Mouse (Mus musculus): Measurements from ENCODE around the gene 4921524J17Rik. TPM values are rescaled to one million over a fixed set of nuclear protein-coding genes. Genes with fewer than 3 reads are reported as not detected.

Gene 4921524J17Rik
- polyA plus RNA-seq, 1 experiment = 5.5 TPM

DNA sequence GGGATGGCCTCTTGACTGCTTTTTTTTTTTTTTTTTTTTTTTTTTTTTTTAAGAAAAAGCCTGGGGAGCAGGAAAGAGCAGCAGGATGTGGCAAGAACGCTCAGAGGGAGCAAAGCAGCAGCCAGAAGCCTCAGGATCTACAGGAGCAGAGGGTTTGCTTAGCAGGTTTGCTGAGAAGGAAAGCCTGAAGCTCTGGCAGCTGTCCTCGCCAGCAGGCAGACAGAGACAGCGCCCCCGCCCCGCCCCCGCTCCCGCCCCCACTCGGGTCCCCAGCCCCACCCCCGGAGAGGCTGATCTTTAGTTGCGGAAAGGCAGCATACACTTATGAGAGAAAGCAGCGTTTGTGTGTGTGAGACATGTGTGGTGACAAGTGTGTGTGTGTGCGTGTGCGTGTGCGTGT lies 19.7 kb upstream of the 4921524J17Rik start:
- no peak overlapping the region for H3K4me3 ChIP-seq (replicated peaks; ENCODE audit: extremely low read depth, low read depth, low read length)
- no peak for DNase-seq
- 14% methylated on average over 14 of the region's 14 CpGs for WGBS
- no peak for TF ChIP-seq POLR2A (IDR thresholded peaks at IDR 0.05; ENCODE audit: borderline replicate concordance, extremely low read depth, low read depth, low read length)
- no peak for TF ChIP-seq CTCF (IDR thresholded peaks at IDR 0.05; ENCODE audit: insufficient read depth, low read length)
- no peaks in the 10 kb centered on the region; the same call in 1 of the 2 replicates for H3K4me1 ChIP-seq (ENCODE audit: control insufficient read depth, insufficient read depth, low read length)

DNA sequence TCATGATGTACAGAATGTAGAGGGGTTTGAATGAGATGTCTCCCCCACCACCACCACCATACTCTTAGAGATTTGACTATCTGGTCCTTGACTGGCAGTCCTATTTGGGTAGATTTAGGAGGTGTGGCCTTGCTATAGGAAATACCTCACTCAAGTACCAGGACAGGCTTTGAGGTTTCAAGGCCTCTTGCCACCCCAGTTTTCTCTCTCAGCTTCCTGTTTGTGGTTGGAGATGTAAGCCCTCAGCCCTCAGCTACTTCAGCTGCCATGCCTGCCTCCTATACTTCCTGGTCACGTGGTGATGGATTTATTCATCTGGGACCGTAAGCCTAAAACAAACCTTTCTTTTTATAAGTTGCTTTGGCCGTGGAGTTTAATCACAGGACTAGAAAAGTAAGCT lies 17.7 kb upstream of the 4921524J17Rik start:
- WGBS = 72% methylated on average over 3 of the region's 3 CpGs
- Histone ChIP-seq H3K4me3 (replicated peaks; ENCODE audit: extremely low read depth, low read depth, low read length) (no peak overlapping the region), H3K4me1 (ENCODE audit: control insufficient read depth, insufficient read depth, low read length) (no peaks in the 10 kb centered on the region; the same call in 1 of the 2 replicates)
- DNase-seq = no peak
- TF ChIP-seq CTCF (IDR thresholded peaks at IDR 0.05; ENCODE audit: insufficient read depth, low read length) (no peak), POLR2A (IDR thresholded peaks at IDR 0.05; ENCODE audit: borderline replicate concordance, extremely low read depth, low read depth, low read length) (no peak)

DNA sequence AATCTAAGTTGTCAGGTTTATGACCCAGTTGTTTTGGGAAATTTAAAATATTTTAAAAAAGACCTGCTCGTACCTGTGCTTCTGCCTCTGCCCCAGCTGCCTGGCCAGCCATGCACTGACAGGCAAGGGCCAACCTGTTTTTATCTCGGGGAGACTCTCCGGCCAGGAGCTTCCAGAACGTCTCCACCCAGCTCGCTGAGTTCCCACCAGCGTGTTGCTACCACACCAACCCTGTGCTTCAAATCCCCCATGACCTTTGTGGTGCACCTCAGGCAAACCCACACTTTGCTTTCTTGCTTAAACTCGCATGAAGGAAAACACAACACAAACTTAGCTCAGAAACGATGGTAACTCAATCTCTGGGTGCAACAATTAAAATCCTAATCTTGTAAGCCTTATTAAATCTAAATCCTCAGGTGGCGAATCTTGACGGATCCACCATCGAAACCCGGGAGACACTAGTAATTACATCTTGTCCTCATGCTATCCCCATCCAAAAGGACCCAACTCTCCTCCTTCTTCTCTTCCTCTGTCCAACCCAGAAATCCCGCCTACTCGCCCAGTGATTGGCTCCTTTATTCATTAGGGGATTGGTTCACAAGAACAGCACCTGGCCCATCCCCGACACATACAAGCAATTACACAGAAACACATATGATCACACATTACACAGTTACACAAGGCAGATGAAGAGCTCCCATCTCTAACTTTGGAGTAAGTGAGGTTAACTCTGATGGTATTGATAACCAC lies 13.5 kb upstream of the 4921524J17Rik start:
- no peak for TF ChIP-seq POLR2A (IDR thresholded peaks at IDR 0.05; ENCODE audit: borderline replicate concordance, extremely low read depth, low read depth, low read length)
- TF ChIP-seq CTCF (IDR thresholded peaks at IDR 0.05; ENCODE audit: insufficient read depth, low read length) = no peak
- DNase-seq = no peak
- Histone ChIP-seq H3K4me1 (ENCODE audit: control insufficient read depth, insufficient read depth, low read length) (no peaks in the 10 kb centered on the region), H3K4me3 (replicated peaks; ENCODE audit: extremely low read depth, low read depth, low read length) (no peak overlapping the region)
- 79% methylated on average over 15 of the region's 15 CpGs for WGBS

DNA sequence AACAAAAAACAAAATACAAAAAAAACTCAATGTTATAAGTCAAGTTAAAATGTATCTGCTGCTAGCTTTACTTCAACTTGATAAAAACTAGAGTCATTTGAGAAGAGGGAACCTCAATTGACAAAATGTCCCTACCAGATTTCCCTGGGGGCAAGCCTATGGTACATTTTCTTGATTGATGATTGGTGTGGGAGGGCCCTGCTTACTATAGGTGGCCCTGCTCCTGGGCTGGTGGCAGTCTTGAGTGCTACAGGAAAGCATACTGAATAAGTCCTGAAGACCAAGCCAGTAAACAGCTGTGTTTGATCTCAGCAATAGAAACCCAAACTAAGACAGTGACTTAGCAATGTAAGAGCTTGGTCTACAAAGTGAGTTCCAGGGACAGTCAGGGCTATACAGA lies 11.5 kb upstream of the 4921524J17Rik start:
- TF ChIP-seq POLR2A (IDR thresholded peaks at IDR 0.05; ENCODE audit: borderline replicate concordance, extremely low read depth, low read depth, low read length) = no peak
- no peak for TF ChIP-seq CTCF (IDR thresholded peaks at IDR 0.05; ENCODE audit: insufficient read depth, low read length)
- Histone ChIP-seq H3K4me3 (replicated peaks; ENCODE audit: extremely low read depth, low read depth, low read length) (no peak overlapping the region), H3K4me1 (ENCODE audit: control insufficient read depth, insufficient read depth, low read length) (no peaks in the 10 kb centered on the region)
- DNase-seq = no peak

DNA sequence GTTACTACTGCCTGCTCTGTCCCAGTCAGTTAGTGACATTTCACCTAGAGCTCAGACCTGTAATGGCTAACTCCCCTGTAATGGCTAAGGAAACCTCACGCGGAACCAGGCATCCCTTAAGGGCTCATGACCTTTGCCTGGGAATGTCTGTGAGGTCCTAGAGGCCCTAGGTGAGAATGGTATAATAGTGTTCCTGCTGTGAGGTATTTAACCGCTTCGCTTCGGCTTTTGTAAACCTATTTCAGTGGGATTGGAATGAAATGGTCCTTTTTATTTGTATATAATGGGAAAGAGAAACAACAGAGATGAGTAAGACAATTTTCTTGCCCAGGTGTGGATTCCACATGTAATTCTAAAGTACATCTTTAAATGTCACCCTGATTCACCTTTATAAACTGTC lies 8.9 kb upstream of the 4921524J17Rik start:
- no peak for TF ChIP-seq POLR2A (IDR thresholded peaks at IDR 0.05; ENCODE audit: borderline replicate concordance, extremely low read depth, low read depth, low read length)
- TF ChIP-seq CTCF (IDR thresholded peaks at IDR 0.05; ENCODE audit: insufficient read depth, low read length) = no peak
- DNase-seq = no peak
- 75% methylated on average over 5 of the region's 5 CpGs for WGBS
- Histone ChIP-seq H3K4me3 (replicated peaks; ENCODE audit: extremely low read depth, low read depth, low read length) (no peak overlapping the region), H3K4me1 (ENCODE audit: control insufficient read depth, insufficient read depth, low read length) (no peaks in the 10 kb centered on the region)

DNA sequence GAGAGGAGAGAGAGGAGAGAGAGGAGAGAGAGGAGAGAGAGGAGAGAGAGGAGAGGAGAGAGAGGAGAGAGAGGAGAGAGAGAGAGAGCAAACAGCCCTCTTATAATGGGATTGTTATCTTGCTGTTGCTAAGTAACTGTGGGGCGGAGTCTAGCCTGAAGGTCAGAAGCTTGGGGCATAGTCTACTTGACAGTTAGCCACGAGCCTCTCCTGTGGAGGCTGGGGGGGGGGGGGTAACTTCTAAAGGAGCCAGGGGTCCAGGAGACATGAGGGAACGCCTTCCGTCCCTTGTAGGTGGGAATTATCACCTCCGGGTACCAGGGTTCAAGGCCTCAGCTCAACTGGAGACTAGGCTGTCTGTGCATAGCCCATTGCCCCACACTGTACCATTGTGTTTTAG lies 3.1 kb upstream of the 4921524J17Rik start:
- Histone ChIP-seq H3K4me3 (replicated peaks; ENCODE audit: extremely low read depth, low read depth, low read length) (no peak overlapping the region), H3K4me1 (ENCODE audit: control insufficient read depth, insufficient read depth, low read length) (peaks cover 4% of the 10 kb centered on the region)
- TF ChIP-seq CTCF (IDR thresholded peaks at IDR 0.05; ENCODE audit: insufficient read depth, low read length) (no peak), POLR2A (IDR thresholded peaks at IDR 0.05; ENCODE audit: borderline replicate concordance, extremely low read depth, low read depth, low read length) (no peak)
- WGBS = 61% methylated on average over 5 of the region's 5 CpGs
- no peak for DNase-seq

DNA sequence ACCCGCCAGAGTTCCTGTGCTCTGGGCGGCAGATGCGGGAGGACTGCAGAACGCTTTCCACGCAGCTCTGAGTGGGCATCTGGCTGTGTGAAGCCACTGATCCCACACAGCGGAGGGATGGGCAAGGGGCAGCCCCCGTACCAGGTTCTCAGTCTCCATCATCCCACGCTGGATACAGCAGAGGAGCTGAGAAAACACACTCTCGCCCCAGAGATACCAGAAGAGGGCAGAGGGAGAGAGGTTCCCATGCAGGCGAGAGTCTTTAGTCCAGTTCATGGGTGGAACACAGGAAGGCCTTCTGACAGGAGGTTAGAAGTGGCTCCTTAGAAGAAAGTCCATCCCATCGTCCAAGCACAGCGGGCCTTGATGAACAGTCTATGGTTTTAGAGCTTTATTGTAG lies 2.2 kb upstream of the 4921524J17Rik start:
- no peak overlapping the region for H3K4me3 ChIP-seq (replicated peaks; ENCODE audit: extremely low read depth, low read depth, low read length)
- H3K4me1 ChIP-seq (ENCODE audit: control insufficient read depth, insufficient read depth, low read length) = peaks cover 6% of the 10 kb centered on the region
- DNase-seq = no peak
- 85% methylated on average over 12 of the region's 12 CpGs for WGBS
- TF ChIP-seq POLR2A (IDR thresholded peaks at IDR 0.05; ENCODE audit: borderline replicate concordance, extremely low read depth, low read depth, low read length) (no peak), CTCF (IDR thresholded peaks at IDR 0.05; ENCODE audit: insufficient read depth, low read length) (no peak)

DNA sequence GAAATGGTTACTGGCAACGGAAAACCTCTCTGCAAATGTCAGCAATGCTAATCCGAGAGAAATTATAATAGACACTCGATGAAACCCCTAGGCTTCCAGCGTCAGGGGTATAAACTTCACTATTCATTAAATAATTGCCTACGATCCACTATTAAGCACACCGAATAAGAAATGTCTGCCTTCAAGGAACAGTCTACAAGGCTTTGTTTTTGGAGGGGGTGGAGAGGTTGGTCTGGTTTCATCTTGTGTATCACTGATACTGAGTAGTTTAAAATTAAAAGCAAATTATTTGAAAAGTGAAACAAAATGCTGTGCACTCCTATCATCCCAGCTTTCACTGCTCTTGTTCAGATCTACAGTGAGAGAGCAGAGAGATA lies 372 bp upstream of the 4921524J17Rik start:
- WGBS = 1% methylated on average over 6 of the region's 6 CpGs
- no peak for DNase-seq
- Histone ChIP-seq H3K4me1 (ENCODE audit: control insufficient read depth, insufficient read depth, low read length) (peaks cover 11% of the 10 kb centered on the region), H3K4me3 (replicated peaks; ENCODE audit: extremely low read depth, low read depth, low read length) (peak overlapping the region; percentile 36)
- TF ChIP-seq POLR2A (IDR thresholded peaks at IDR 0.05; ENCODE audit: borderline replicate concordance, extremely low read depth, low read depth, low read length) (no peak), CTCF (IDR thresholded peaks at IDR 0.05; ENCODE audit: insufficient read depth, low read length) (no peak)

DNA sequence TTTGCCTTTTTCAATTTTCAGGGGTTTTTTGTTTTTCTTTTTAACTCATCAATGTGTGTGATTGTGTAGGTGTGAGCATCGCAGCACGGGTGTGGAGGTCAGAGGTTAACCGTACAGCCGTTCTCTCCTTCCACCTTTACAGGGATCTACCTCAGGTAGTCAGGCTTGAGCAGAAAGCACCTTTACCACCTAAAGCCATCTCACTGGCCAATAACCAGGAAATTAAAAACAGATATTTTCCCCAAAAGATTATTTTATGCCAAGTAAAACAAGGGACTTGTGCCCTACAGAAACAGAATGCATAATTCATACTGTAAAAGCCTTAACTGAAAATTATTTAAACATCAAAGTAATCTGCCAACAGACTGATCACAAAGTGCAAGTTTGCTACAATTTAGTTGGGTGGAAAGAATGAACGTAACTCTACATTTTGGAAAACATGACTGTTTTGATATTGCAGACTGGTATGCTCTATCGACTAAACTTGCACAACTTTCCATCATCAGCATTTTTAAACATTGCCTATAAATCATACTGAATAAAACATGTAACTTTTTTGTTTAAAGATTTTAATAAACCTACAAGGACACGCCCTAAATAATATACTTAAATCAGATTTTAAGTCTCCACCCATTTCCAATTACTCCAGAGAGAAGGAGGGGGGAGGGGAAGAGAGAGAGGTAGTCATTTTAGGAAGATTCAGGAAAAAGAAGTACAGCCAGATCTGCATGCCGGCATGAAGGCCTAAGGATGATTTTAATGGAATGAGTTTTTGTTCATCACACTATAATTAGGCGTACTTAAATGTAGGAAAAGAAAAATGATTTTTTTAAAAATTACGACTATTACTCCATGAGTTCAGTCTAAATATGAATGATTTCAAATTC lies 1.1 kb downstream of the 4921524J17Rik start:
- Histone ChIP-seq H3K4me3 (replicated peaks; ENCODE audit: extremely low read depth, low read depth, low read length) (peak overlapping the region; percentile 98), H3K4me1 (ENCODE audit: control insufficient read depth, insufficient read depth, low read length) (peaks cover 11% of the 10 kb centered on the region)
- no peak for TF ChIP-seq POLR2A (IDR thresholded peaks at IDR 0.05; ENCODE audit: borderline replicate concordance, extremely low read depth, low read depth, low read length)
- no peak for TF ChIP-seq CTCF (IDR thresholded peaks at IDR 0.05; ENCODE audit: insufficient read depth, low read length)
- no peak for DNase-seq
- 10% methylated on average over 10 of the region's 10 CpGs for WGBS
